Mouse (Mus musculus) testis, postnatal 10 days (tissue): ENCODE measurements around the gene Tspan14.

ENCODE experiments used
- DNase-seq: peaks from one replicate; pipeline ENCODE4 v3.0.0; 2021; ENCODE audit warnings: low spot score

Tspan14 gene

DNA sequence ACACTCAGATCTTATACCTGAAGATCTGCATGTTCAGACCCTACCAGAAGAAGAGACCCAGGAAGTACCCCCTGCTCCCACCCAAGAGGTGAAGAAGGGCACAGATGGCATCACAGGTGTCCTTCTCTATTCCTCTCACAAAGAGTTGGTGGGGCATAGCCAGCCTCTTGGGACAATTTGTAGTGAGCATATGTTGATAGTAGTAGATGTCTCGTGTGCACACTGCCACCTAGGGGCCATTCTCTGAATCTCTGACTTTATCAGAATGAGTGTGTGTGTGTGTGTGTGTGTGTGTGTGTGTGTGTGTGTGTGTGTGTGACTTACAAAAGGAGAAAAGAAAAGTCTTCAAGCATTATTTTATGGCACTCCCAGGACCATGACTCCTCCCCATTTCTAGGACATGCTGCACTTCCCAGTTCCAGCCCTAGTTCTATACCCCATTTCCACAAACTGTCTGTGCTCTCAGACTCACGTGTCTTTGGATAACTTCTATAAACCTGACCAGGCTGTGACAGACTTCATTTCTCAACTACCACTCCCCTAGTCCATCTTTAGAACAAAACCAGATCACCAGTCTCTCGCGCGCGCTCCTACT, 8.6 kb upstream of the Tspan14 start:
- peak; percentile 78 for DNase-seq

DNA sequence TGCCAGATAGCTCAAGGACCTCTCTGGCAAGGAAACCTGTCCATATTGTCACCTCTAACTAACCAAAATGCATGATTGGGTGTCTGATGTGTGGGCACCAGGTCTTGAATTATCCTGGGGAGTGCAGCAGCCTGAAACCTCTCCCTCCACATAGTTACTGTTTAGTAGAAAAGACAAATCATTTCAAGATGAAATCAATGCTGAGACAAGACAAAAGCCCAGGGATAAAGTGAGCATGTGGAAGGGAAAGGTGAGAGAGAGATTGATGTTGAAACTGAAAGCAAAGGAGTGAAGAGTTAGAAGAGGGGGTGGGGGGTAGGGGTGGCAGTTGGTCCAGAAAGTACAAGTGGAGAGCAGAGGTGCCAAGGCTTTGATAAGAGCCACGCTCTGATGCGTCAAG, 1.4 kb upstream of the Tspan14 start:
- peak; percentile 12 for DNase-seq

DNA sequence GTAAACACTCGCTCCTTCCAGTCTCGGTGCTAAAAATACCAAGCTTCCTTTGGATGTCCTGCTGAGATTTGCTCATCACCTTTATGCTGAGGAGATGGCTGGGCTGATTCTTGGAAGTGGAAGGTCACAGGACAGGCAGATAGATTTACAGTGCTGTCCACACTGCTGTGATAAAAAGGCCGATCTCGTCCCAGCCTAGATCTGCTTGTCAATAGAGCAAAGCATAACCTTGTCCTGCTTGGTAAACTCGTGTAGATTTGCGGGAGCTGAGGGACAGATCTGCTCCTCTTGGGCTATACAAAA, 942 bp upstream of the Tspan14 start:
- no peak for DNase-seq

DNA sequence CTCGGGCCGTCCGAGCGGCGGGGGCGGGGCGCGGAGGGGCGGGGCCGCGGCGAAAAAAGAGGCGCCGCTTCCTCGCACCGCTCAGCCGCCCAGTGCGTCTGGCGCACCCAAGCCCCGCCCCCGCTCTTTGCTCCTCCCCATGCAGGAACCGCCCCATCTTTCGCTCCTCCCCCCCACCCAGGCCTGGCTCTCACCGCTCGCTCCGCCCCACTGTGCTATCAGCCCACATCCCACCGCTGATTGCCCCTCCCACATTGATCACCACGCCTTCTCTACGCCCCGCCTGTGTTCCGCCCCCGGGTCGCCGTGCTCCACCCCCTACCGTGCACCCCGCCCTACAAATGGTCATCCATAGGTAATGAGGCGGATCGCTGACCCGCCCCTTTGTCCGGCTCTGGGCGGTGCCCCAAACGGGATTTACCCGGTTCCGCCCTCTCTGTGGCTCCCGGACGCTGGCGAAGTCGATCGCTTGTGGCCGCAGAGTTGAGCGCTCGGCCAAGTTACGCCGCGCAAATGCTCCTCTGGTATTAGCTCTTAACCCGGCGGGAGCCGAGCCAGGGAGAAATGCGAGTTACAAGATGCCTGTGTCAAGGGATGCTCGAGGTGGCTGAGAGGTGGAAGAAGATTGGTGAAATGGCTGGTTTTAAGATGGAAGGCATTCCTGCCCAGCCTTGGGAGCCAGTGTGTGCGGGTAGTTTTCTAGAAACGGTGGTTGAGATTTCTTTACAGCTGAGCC, 423 bp upstream of the Tspan14 start:
- DNase-seq = peak; percentile 99

DNA sequence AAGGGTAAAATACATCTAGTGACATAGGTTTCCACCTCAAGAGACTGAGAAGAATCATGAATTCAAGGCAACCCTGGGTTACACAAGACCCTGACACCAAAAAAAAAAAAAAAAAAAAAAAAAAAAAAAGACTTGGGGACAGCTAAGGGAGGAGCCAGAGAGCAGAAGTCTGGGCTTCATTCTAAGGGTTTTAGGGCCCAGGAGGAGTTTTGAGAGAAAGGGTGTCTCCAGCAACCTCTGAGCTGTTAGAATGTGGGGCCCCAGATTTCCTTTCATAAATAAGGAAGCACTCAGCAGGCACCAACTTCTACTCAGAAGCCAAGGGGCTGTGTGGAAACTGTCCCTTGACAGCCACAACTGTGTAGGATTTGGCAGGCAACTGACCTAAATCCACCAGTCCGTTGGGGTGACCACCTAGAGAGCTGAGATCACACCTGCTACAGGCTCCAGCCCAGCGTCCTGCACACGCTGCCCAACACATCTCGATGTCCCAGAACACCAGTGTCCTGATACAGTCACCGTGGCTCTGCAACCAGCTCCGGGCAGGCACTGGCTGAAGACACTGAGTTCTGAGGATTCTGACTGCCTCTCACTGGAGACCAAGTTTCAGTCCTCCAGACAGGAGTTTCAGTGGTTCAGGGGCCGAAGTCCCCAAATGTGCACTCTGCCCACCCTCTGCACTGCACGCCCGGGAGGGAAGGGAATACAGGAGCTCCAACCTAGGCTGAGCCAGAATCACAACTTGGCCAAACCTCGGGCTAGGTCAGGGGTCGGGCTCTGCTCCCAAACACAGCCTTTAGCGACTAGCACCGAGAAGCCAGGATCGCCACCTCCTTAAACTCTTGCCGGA, 875 bp downstream of the Tspan14 start:
- no peak for DNase-seq

DNA sequence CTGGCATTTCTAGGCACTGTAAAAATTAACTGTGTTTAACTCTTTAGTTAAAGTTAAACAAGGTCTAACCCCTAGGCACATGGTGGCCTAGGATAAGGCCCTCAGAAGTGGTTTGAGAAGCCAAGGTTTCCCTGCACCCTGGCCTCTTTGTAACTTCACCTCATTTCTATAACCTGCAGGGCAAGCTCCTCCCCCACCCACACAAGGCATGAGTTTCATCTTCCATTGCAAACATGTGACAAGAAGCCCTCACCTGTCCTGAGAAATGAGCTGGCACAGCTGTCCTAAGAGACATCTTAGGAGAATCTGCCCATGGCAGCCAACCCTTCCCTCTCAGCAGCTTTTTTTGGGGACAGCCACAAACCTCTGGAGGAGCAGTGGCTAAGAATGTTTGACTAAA, 1.7 kb downstream of the Tspan14 start:
- DNase-seq = peak; percentile 33

DNA sequence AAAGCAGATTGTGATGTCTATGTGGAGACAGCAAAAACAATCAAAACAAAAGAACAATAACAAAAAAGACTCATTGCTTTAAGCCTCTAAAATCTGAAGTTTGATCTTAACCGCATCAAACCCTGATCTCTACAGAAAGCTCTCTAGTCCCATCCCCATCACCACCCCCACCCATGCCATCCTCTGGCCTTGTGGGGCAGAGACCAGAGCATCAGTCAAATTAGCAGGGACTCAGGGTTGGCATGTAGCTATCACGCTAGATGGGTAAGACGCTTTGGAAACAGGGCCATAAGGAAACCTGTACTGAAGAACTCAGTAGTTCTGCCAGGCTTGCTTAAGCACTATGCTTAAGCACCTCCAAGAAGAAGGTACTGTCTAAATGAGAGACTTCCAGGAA, 2.4 kb downstream of the Tspan14 start:
- peak; percentile 11 for DNase-seq

DNA sequence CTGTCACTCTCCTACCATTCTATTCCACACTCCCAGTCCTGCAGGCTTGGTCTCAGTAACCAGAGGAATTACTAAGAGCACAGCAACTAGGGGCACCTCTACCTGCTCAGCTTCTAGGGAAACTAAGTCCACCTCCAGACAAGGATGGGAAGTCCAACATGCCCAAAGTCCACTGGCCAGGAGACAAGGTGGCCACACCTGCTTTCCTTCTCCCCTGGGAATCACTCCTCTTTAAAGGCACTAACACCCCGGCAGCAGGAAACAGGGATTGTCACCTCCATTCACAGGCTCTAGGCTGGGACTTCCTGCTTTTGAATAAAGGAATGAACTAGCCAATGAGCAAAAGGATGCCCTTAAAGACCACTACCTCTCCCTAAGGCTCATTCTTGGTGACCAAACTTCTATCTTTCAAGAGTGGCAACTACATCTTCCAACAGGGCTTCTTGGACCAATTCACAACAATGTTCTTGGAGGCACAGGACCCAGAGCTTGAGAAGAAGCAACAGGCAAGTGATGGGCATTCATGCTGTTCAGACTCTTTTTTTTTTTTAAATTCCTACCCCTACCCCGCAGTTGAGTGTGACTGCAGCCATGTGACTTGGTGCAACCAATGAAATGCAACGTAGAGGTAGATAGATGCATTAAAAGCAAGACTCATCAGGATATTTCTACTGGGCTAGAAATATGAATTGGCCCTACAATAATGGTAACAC, 3.0 kb downstream of the Tspan14 start:
- DNase-seq = peak; percentile 20

DNA sequence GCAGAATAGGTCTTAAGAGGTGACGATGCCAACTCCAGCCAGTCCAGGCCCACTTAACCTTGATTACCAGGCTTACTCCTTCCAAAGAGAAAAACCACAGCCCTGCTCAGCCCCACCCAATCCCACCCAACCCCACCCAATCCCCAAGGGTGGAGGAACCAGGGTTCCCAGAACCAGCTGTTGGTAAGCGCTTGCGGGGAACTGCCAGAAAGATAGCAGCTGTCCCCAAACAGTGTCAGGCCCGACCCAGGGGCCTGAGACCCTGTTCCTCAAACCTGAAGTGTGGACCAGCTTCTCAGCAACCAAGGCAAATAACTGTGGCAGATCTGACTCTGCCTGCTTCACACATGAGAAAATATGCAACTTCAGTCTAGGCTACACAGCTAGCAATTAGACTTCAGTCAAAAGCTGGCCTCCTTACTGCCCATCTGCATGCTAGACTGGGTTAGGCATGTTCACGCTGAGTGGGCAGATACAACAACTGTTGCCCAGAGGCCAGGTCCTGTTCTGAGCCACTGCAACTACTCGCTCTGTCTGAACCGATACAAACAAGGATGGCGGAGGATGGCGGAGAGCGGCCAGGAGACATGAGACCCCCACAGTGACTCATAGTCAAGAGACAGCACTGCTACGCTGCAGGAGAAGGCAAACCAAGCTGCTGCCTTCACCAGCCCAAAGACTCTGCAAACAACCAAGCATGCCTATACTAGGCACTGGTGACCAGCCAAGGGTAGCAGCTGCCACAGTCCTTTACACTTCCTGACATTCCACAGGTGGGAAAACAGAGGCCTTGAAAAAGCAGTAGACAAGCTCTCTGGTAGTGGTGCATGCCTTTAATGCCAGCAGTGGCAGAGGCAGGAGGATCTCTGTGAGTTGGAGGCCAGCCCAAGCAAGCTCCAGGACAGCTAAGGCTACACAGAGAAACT, 4.0 kb downstream of the Tspan14 start:
- peak; percentile 34 for DNase-seq

DNA sequence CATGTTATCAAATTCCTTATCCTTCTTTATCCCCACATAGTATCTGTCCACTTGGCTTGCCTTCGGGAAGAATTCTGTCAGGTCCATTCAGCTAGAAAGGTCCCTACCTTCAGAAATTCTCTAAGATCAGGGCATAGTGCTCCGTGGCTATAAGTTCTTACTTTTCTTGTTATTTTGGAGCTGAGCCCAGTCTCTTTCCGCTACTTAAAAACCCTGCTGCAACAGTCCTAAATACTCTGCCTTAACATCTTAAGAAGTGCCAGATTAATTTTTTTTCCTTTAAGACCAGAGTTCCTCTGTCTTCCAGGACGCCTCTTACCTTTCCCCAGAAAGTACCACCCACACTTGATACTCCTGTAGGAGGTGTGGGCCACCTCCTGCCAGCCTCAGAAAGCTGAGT, 6.4 kb downstream of the Tspan14 start:
- DNase-seq = peak; percentile 12

DNA sequence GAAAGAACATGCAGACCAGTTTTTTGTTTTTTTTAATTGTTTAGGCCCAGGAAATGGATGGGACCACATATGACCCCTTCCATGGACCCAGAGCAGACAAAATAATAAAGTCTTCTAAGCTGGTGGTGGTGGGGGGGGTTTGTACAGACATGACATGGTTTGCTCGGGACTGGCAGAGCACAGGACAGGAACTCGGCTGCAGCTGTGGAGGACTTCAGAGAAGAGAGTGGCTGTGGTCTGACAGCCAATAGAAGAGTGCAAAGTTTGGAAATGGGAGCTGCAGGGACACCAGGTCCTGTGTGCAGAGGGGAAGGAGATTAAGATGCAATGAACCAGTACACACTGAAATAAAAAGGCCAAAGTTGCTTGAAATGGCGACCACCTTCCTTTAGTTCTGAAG, 7.0 kb downstream of the Tspan14 start:
- DNase-seq = peak; percentile 26

DNA sequence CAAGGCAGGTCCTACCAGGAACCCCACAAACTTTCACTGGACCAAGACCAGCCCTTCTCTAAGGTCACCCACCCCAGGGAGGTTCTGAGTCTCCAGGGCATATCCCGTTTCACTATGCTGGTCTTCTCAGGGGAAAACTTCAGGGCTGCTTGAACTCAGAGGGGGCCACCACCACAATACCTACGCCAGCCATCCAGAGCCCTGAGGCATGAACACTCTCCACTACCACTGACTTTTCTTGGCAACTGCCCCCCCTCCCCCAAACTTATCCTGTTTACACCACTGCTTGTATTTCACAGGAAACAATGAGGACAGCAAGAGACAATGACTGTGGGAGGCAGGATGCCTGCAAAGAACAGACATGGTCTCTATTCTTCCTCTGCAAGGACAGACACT, 7.6 kb downstream of the Tspan14 start:
- peak; percentile 42 for DNase-seq

DNA sequence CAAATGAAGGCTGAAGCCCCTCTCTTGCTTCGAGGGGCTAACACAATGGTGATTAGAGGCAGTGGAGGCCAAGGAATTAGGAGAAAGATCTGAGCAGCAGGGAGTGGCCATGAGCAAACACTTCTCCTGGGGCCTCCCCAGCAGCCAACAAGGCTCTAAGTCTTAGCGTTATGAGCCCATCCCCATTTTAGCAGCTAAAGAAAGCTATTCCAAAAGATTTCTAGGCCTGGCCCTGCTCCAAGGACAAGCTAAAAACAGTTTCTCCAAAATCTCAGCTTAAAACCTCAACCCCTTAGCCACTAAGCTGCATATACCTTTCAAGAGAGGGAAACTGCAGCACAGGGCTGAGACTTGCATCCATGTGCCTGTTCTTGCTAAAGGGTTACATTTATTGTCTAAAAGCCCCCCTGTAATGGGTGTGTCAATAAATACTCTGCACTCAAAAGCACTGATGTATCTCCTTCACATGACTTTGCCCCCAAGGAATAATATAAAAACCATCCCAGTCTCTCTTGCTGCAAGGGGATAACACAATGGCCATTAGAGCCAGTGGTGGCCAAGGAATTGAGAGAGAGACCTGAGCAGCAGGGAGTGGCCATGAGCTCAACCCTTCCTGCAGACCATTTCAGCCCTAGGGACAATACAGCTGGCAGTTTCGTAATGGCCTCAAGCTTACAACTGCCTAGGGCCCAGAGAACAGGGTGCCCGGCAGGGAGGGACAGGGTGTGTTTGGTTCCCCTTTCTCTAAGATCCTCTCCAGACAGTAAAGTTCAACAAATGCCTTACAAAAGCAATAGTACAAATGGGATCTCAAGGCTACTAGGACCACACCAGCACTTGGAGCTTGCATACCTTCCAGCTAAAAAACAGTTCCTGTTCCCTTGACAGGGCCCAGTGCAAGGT, 8.3 kb downstream of the Tspan14 start:
- DNase-seq = peak; percentile 74

DNA sequence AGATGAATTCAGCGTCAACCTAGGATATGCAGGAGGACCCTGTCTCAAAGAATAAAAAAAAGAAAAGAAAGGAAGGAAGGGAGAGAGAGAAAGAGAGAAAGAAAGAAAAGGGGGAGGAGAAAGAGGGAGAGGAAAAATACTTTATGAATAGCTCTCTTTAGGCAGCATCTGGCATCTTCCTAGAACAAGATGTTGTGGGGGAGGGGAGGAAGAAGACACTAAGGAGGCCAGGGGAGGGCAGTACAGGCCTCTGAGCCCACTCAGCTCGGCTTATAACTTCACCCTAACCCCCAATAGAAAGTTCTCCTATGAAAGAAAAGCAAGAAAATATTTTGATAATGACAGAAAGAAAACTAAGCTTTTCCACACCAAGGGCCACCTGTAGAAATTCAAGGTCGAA, 9.0 kb downstream of the Tspan14 start:
- DNase-seq = no peak

DNA sequence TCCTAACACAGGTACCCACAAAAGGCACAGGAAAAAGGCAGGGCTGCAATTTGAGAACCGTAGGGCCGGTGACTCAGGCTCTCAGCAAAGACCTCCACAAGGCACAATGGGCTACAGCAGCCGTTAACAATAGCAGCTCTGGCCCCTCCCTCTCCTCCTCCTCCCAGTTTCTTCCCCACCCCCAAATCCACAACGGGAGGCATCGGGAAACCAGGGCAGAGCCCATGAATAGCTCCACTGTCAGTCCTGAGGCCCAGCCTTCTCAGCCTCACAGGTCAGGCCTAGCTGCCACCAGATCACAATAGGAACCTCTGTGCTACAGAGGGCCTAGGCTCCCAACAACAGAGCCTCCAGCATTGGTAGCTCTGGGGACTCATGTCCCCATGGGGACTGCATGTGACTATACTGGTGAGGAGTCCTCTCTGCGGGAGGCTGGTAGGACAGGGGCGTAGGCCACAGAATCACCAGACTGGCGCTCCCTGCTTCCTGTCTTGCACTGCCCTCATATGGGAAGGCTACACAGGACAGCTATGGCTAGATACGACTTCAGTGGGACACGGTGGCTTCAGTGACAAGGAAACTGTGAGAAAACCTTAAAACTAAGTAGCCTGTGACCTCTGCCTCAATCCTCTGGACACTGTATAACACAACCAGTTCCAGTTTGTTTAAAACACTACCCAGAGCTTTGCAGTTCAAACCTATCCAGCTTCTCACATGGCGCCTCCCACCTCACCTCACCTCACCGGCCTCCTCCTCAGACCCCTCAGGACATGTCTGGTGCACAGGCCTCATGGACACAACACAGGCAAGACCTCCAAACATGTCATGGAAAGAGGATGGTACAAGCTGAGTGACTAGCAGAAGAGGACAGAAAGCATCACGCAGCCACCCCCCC, 10.1 kb downstream of the Tspan14 start:
- no peak for DNase-seq

DNA sequence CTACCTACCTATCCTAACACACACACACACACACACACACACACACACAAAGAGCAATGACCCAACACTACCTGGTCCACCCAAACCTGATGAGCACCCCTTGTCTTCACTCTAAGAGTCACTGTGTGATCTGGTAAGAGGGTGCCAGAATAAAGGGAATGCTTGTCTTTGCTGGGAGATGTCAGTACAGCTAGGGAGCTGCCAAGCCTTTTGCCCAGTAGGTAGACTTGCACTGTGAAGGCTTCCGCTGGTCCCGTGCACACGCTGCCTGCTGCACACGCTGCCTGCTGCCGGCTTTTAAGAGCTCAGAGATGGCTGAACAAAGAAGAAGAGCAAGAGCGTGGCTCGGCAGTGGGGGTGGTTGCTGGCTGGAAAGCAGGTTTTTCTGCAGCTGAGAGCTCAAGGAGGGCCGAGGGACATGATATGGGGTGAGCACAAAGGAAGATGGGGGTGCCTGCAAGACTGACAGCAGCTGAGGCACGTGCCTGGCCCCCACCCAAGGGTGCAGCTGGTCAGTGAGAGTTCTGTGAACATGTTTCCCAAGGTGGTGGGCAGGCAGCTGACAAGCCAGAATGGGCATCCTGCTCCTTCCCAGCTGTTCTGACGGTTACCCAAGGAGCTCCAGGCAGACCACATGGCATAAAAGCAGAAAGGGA, 10.9 kb downstream of the Tspan14 start:
- no peak for DNase-seq

DNA sequence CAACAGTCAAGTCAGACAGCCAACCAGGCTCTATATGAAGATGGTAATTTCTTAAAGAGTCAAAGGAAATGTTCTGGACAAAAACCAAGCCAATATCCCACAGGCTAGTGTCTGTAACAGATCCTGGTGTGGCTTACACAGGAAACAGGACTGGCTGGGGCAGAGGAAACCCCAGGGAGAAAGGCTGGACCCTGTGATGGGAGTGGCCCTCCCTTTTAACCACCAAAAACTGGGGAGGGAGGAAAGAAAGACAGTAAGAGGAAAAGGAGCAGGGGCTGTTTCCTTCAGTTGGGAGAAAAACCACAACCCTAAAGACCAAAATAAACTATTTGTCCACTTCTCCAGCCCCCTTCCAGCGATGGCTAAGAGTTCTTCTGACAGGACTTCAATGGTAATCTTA, 11.5 kb downstream of the Tspan14 start:
- no peak for DNase-seq

DNA sequence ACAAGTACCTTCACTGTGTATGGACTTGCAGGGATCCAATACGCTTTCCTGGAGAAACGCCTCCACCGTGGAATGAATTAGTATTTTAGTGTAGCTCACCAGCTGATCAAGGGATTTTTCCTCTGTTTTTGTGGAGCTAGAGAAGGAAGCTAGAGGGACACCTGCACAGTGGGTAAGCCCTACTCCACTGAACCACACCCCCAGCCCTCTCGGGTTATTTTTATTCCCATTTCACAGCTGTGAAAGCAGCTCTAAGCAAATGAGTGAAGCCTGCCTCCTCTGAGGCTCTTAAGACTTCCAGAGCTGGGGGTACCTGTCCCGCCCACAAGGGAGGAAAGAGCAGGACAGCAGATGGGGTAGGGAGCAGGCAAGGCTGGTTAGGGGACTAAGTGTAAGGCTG, 13.2 kb downstream of the Tspan14 start:
- no peak for DNase-seq

DNA sequence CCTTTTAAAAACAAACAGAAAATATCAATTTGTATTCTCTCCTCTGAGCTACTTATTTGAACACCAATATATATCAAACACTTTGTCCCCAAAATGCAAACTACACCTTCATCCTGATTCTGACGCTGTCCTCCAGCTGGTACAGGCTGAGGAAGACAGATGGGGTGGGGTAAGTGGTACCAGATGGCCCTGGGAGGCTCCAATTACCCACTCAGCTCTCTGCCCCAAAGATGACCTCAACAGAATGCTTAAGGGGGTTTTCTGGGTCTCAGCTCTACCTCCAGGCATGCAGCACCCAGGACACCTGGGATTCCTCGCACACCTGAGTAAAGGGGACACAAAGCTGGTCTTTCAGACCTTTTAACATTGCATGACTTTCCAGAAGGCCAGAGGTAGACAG, 13.9 kb downstream of the Tspan14 start:
- no peak for DNase-seq
